Mouse (Mus musculus) megakaryocyte, embryonic 14.5 days (primary cell): ENCODE data around the gene Dlgap5.

Experiments
- FLI1 ChIP-seq: IDR thresholded peaks from 2 replicates; pipeline ENCODE4 v1.6.1; 2012; ENCODE audit warnings: low read length, inconsistent platforms, mixed read lengths
- GATA1 ChIP-seq: IDR thresholded peaks from 3 replicates; pipeline ENCODE4 v1.6.1; 2012; ENCODE audit warnings: mixed read lengths, low read length, inconsistent platforms, borderline replicate concordance

DNA sequence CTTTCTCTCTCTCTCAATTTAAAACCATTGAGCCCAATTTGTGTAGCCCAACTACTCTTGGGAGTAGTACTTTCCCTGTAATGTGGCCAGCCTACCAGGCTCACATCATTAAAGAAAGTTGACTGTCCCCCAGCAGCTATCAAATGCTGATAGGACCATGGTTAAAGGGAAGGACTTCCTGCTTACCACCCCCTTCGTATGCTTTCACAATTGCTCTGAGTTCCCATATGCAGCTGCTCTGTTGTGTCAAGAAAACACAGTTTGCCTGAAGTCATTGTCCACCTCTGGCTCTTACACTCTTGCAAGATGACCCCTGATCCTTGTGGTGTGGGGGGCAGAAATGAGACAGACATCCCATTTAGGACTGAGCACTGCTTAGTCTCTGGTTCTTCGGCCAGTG, 26.7 kb upstream of the Dlgap5 start:
- TF ChIP-seq GATA1: no peak
- TF ChIP-seq FLI1: no peak
